Mouse (Mus musculus) limb, embryonic 11.5 days (tissue): ENCODE measurements at regions not wholly inside any gene's neighbourhood (a gene's known extent, or its start where the extent isn't known, plus 50 kb on each side); places are given as distances from the start of the nearest gene placed in this dataset.

Source experiments
- ATAC-seq: fragments of 200-750 bp; cut with Nextera tagmentation; 2 replicates; pipeline ENCODE4 v1.8.0; 2017; ENCODE audit warnings: low read depth; ENCODE audit not compliant: insufficient number of reproducible peaks, low FRiP score, low TSS enrichment
- DNase-seq: peaks from one replicate; pipeline ENCODE4 v3.0.0-alpha.2; 2015; ENCODE audit warnings: low spot score
- H3K27ac ChIP-seq: fragments of 300-500 bp; sonication (generic); replicated peaks from 2 replicates; pipeline ENCODE4 v1.5.1; 2014; ENCODE audit warnings: low read depth, mild to moderate bottlenecking, low read length
- H3K27me3 ChIP-seq: fragments of 300-500 bp; sonication (generic); 2 replicates; pipeline ENCODE4 v1.6.1; 2014; ENCODE audit warnings: mild to moderate bottlenecking, low read length, mixed read lengths; ENCODE audit not compliant: control insufficient read depth, insufficient read depth
- H3K36me3 ChIP-seq: fragments of 300-500 bp; sonication (generic); 2 replicates; pipeline ENCODE4 v1.6.1; 2014; ENCODE audit warnings: mild to moderate bottlenecking, low read length, moderate library complexity, mixed read lengths; ENCODE audit not compliant: control insufficient read depth, insufficient read depth
- H3K4me1 ChIP-seq: fragments of 300-500 bp; sonication (generic); 2 replicates; pipeline ENCODE4 v1.6.1; 2014; ENCODE audit warnings: low read length, mixed read lengths; ENCODE audit not compliant: control insufficient read depth, insufficient read depth
- H3K4me2 ChIP-seq: fragments of 300-500 bp; sonication (generic); 2 replicates; pipeline ENCODE4 v1.6.1; 2014; ENCODE audit warnings: low read depth, mild to moderate bottlenecking, moderate library complexity; ENCODE audit not compliant: severe bottlenecking
- H3K4me3 ChIP-seq: fragments of 300-500 bp; sonication (generic); 2 replicates; pipeline ENCODE4 v1.5.1; 2014; ENCODE audit warnings: low read depth, low read length
- H3K9ac ChIP-seq: fragments of 300-500 bp; sonication (generic); 2 replicates; pipeline ENCODE4 v1.6.1; 2014; ENCODE audit warnings: mild to moderate bottlenecking, low read length
- H3K9me3 ChIP-seq: fragments of 300-500 bp; sonication (generic); 2 replicates; pipeline ENCODE4 v1.6.1; 2016; ENCODE audit warnings: low read length; ENCODE audit not compliant: control insufficient read depth
- WGBS: fragments of 180-500 bp; shearing (Covaris S2); extraction: QIAGEN DNeasy Blood & Tissue Kit; methylation state at CpG from one replicate; pipeline ENCODE4 v1.1.7; 2014; 5-methylcytosine and 5-hydroxymethylcytosine counted together

GRCm38 (mm10) chr10:120576886-120577285 lies 100.6 kb upstream of the Hmga2 start:
- peaks cover 16% of the 10 kb centered on the region for H3K4me1 ChIP-seq
- H3K9ac ChIP-seq = no peak overlapping the region
- WGBS = 33% methylated on average over 5 of the region's 5 CpGs
- H3K36me3 ChIP-seq = no peaks in the 10 kb centered on the region
- no peak overlapping the region; the same call in 1 of the 2 replicates for H3K27ac ChIP-seq
- DNase-seq (no peak), ATAC-seq (no peak)
- no peak overlapping the region for H3K4me2 ChIP-seq
- no peak overlapping the region for H3K4me3 ChIP-seq
- no peaks in the 10 kb centered on the region for H3K9me3 ChIP-seq
- no peaks in the 10 kb centered on the region for H3K27me3 ChIP-seq

- H3K9me3 ChIP-seq = no peaks in the 10 kb centered on the region
Observed at GRCm38 (mm10) chr10:120576148-120576547, 99.9 kb upstream of the Hmga2 start.

GRCm38 (mm10) chr10:120571340-120571739 lies 95.1 kb upstream of the Hmga2 start:
- DNase-seq (peak; percentile 55), ATAC-seq (peak; percentile 76; the same call in 1 of the 2 replicates)
- Histone ChIP-seq H3K9me3 (no peaks in the 10 kb centered on the region), H3K27ac (no peak overlapping the region; the same call in 1 of the 2 replicates), H3K4me3 (no peak overlapping the region), H3K4me2 (no peak overlapping the region), H3K36me3 (no peaks in the 10 kb centered on the region), H3K27me3 (no peaks in the 10 kb centered on the region), H3K9ac (no peak overlapping the region), H3K4me1 (peaks cover 14% of the 10 kb centered on the region)
- 3% methylated on average over 6 of the region's 6 CpGs for WGBS

More at GRCm38 (mm10) chr10:120576148-120576547, 99.9 kb upstream of the Hmga2 start:
- Histone ChIP-seq H3K36me3 (no peaks in the 10 kb centered on the region), H3K27me3 (no peaks in the 10 kb centered on the region), H3K9ac (no peak overlapping the region), H3K27ac (no peak overlapping the region), H3K4me2 (no peak overlapping the region), H3K4me1 (peaks cover 16% of the 10 kb centered on the region), H3K4me3 (no peak overlapping the region)
- DNase-seq (peak; percentile 50), ATAC-seq (no peak)
- WGBS = 7% methylated on average over 4 of the region's 4 CpGs

- H3K4me3 ChIP-seq = no peak overlapping the region
- no peak for ATAC-seq
- WGBS = 97% methylated on average over 4 of the region's 4 CpGs
- no peak overlapping the region for H3K27ac ChIP-seq
- H3K36me3 ChIP-seq = no peaks in the 10 kb centered on the region
- no peaks in the 10 kb centered on the region for H3K9me3 ChIP-seq
- no peak overlapping the region for H3K4me2 ChIP-seq
- H3K27me3 ChIP-seq = no peaks in the 10 kb centered on the region
- no peak for DNase-seq
- H3K9ac ChIP-seq = no peak overlapping the region
- peaks cover 13% of the 10 kb centered on the region for H3K4me1 ChIP-seq
Observed at GRCm38 (mm10) chr10:120565992-120566391, 89.7 kb upstream of the Hmga2 start.

GRCm38 (mm10) chr10:120564859-120565258 lies 88.6 kb upstream of the Hmga2 start:
- H3K4me2 ChIP-seq = no peak overlapping the region; the same call in 1 of the 2 replicates
- no peaks in the 10 kb centered on the region for H3K36me3 ChIP-seq
- H3K27ac ChIP-seq = no peak overlapping the region
- no peak overlapping the region for H3K9ac ChIP-seq
- WGBS = 20% methylated on average over 14 of the region's 14 CpGs
- peaks cover 9% of the 10 kb centered on the region for H3K4me1 ChIP-seq
- H3K27me3 ChIP-seq = no peaks in the 10 kb centered on the region
- ATAC-seq = no peak
- H3K4me3 ChIP-seq = no peak overlapping the region
- H3K9me3 ChIP-seq = no peaks in the 10 kb centered on the region
- DNase-seq = no peak

GRCm38 (mm10) chr10:120563926-120564325 lies 87.7 kb upstream of the Hmga2 start:
- WGBS = 10% methylated on average over 10 of the region's 10 CpGs
- H3K27ac ChIP-seq = no peak overlapping the region
- no peak overlapping the region for H3K9ac ChIP-seq
- no peak for DNase-seq
- H3K36me3 ChIP-seq = no peaks in the 10 kb centered on the region
- no peaks in the 10 kb centered on the region for H3K9me3 ChIP-seq
- no peak for ATAC-seq
- H3K4me3 ChIP-seq = no peak overlapping the region
- peaks cover 9% of the 10 kb centered on the region for H3K4me1 ChIP-seq
- no peaks in the 10 kb centered on the region for H3K27me3 ChIP-seq
- H3K4me2 ChIP-seq = no peak overlapping the region

GRCm38 (mm10) chr10:120561821-120562220 lies 85.6 kb upstream of the Hmga2 start:
- Histone ChIP-seq H3K27ac (no peak overlapping the region), H3K36me3 (no peaks in the 10 kb centered on the region), H3K27me3 (no peaks in the 10 kb centered on the region), H3K9ac (no peak overlapping the region), H3K9me3 (no peaks in the 10 kb centered on the region), H3K4me3 (no peak overlapping the region), H3K4me2 (no peak overlapping the region), H3K4me1 (peaks cover 9% of the 10 kb centered on the region)
- WGBS = 94% methylated on average over 5 of the region's 5 CpGs
- ATAC-seq (no peak), DNase-seq (no peak)

- no peaks in the 10 kb centered on the region for H3K9me3 ChIP-seq
- WGBS = 50% methylated on average over 10 of the region's 10 CpGs
- H3K4me1 ChIP-seq = peaks cover 4% of the 10 kb centered on the region; the same call in 1 of the 2 replicates
- H3K9ac ChIP-seq = no peak overlapping the region
- H3K27ac ChIP-seq = no peak overlapping the region
- H3K4me2 ChIP-seq = no peak overlapping the region
- DNase-seq (no peak), ATAC-seq (no peak)
- H3K4me3 ChIP-seq = no peak overlapping the region
- no peaks in the 10 kb centered on the region for H3K27me3 ChIP-seq
- no peaks in the 10 kb centered on the region for H3K36me3 ChIP-seq
Observed at GRCm38 (mm10) chr10:120557850-120558447, 81.7 kb upstream of the Hmga2 start.

- no peaks in the 10 kb centered on the region for H3K36me3 ChIP-seq
- no peaks in the 10 kb centered on the region for H3K9me3 ChIP-seq
- H3K4me3 ChIP-seq = no peak overlapping the region
- no peak overlapping the region for H3K27ac ChIP-seq
- ATAC-seq (no peak), DNase-seq (no peak)
- WGBS = 83% methylated on average over 9 of the region's 9 CpGs
- no peaks in the 10 kb centered on the region for H3K27me3 ChIP-seq
- no peak overlapping the region for H3K9ac ChIP-seq
- peaks cover 7% of the 10 kb centered on the region; the same call in 1 of the 2 replicates for H3K4me1 ChIP-seq
- no peak overlapping the region for H3K4me2 ChIP-seq
Observed at GRCm38 (mm10) chr10:120556116-120556515, 79.8 kb upstream of the Hmga2 start.
